Mouse (Mus musculus): ENCODE data around the gene Fxyd2.
A peak's percentile ranks its signal among the peaks of the same experiment; 100 is the strongest.

Fxyd2 gene

DNA sequence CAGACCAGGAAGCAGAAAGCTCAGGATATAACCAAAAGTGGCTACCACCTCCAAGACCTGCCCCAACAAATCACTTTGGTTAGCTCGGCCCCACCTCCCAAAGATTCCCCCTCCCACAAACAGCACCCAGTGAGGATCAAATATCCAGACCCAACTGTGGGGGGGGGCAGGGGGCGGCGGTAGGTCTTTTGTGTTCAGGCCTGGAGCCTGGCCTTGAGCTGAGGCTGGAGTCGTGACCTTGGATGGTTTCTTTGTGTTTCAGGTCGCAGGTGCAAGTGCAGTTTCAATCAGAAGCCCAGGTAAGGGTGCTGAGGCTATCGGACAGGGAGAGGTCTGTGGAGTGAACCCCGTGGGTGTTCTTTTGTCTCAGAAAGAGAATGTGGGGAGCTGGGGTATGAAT, 8.2 kb upstream of the Fxyd2 start:
- no peak for DNase-seq (ENCODE audit: extremely low spot score)

DNA sequence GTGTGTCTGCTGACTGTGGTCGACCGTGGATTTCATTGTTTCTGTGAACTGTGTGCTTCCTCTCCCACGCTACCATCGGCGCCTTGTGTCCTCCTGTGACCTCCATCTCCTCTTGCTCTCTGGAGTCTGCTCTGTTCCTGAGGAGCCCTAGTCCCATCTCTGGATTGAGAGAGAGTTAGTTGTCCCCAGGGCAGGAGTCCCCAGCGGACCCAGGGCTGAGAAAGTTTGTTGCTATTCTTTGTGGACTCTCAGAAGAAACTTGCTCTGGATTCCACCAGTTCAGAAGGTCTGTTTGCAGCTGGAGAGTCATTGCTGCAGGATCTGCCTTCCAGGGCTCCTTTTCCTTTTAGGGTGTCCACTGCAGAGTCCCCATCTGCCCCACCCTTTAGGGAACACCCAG, 4.3 kb upstream of the Fxyd2 start:
- no peak for DNase-seq (ENCODE audit: extremely low spot score)

DNA sequence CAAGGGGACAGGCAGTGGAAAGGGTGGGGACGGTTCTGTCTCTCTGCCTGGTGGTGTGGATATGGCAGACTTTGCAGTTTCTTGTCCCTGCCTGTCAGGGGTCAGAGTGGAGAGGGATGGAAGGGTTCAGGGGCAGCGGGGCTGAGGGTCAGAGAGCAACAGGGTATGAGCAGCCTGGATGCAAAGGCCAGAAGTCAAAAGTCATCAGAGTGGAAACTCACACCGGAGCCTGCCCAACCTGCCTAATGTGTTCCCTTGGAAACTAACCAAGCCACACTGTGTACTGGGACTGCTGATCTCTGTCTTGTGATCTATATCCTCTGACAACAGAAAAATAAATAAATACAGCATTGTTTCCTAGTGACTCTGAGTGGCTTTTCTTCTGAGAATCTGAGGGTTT, 3.7 kb upstream of the Fxyd2 start:
- no peak for DNase-seq (ENCODE audit: extremely low spot score)

- DNase-seq (ENCODE audit: extremely low spot score): no peak
These were observed 1.1 kb upstream of the Fxyd2 start for GRCm38 (mm10) chr9:45398336-45398735.

- DNase-seq (ENCODE audit: extremely low spot score): no peak
These were observed 2.4 kb downstream of the Fxyd2 start for GRCm38 (mm10) chr9:45401851-45402250.

DNA sequence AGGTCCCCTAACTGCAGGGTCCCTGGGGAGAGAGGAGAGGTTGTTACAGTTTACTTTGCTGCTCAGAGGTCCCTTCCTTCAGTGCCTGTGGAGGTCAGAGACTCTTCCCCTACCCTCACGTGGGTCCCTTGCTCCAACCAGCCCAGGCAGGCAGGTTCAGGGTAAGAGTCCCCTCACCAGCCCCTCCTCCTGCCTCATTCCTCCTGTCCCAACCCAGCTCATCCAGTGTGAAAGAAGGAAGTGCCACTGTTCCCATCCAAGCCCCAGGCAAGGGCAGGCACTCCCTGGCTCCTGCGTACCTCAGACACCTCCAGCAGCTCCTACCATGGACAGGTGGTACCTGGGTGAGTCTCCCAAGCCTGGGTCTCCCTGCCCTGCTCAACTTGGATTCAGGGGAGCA, 3.5 kb downstream of the Fxyd2 start:
- no peak for DNase-seq (ENCODE audit: extremely low spot score)

DNA sequence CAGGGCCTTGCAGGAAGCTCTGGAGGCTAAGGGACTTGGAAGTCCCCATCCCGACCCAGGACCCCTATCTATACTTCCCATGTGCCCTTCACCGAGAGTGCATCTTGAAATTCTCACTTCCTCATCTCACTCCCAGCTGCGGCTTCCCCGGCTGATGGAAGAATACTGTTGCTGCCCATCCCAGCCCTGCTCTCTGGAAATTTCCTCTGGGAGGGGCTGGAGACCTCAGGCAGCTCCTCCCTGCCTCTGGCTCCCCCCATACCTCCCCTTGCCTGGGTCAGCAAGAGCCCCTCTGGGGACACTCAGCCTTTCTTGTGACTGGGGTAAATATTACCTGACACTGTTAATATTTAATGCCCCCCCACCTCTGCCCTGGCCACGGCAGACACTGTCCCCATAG, 6.2 kb downstream of the Fxyd2 start:
- DNase-seq (ENCODE audit: extremely low spot score): no peak

DNA sequence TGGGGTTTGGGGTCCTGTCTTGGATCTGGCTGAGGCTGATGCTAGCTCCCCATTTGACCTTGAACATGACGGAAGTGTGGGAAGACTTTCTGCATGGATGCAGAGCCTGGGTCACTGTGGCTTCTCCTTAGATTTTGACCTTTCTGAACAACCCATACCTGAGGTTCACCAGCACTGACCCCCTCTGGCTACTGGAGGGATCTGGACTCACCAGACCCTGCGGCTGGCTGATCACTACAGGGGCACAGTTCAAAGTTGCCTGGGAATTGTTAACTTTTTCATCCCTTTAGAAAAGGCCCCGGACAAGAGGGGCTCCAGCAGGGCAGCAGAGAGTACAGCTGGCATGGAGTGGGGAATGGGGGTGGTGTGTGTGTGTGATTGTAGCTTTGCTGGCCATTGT, 7.3 kb downstream of the Fxyd2 start:
- no peak for DNase-seq (ENCODE audit: extremely low spot score)

GRCm38 (mm10) chr9:45407706-45408675, 8.5 kb downstream of the Fxyd2 start:
- peak; percentile 77 for DNase-seq (ENCODE audit: extremely low spot score)

GRCm38 (mm10) chr9:45410193-45410592, 10.7 kb downstream of the Fxyd2 start:
- no peak for DNase-seq (ENCODE audit: extremely low spot score)

DNA sequence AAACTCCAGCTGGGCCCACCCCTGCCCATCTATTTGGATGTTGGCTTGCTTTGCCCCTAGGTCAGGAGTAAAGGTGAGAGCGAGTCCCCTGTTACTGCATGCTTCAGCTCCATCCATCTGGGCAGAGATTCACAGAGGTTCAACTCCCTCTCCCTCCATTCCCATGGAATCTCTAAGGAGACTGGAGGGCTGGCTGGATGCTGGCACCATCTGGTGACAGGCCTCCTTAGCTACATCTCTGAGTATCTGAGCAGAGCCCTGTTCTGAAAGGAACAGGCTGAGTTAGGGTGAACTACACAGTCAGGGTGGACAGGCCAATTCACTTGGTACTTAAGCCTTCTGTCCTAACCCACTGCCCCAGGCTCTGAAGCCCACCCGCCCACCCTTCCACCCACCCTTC, 11.1 kb downstream of the Fxyd2 start:
- no peak for DNase-seq (ENCODE audit: extremely low spot score)

- no peak for DNase-seq (ENCODE audit: extremely low spot score)
These were observed 11.6 kb downstream of the Fxyd2 start for GRCm38 (mm10) chr9:45411111-45411510.

DNA sequence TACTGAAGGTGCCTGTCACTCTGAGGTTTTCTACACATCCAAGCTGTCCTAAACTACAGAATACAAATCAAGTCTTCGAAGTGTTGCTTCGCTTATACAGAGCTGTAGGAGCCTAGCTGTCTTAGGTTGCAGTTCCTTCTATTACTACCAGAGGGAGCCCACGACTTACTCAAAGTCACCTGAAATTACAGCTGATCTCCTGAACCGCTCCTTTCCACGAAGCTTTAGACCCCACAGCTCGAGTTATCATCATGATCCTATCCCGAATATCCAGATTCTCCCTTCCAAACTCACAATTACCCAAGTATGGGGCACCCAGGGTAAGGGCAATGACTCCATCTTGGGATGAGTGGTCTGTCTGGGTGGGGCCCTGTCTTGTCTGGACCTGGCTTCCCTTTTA, 12.3 kb downstream of the Fxyd2 start:
- peak; percentile 25 for DNase-seq (ENCODE audit: extremely low spot score)

GRCm38 (mm10) chr9:45412287-45412686, 12.8 kb downstream of the Fxyd2 start:
- peak; percentile 90 for DNase-seq (ENCODE audit: extremely low spot score)

GRCm38 (mm10) chr9:45412700-45413477, 13.4 kb downstream of the Fxyd2 start:
- no peak for DNase-seq (ENCODE audit: extremely low spot score)

- DNase-seq (ENCODE audit: extremely low spot score): peak; percentile 20
These were observed 14.1 kb downstream of the Fxyd2 start for GRCm38 (mm10) chr9:45413478-45414140.

DNA sequence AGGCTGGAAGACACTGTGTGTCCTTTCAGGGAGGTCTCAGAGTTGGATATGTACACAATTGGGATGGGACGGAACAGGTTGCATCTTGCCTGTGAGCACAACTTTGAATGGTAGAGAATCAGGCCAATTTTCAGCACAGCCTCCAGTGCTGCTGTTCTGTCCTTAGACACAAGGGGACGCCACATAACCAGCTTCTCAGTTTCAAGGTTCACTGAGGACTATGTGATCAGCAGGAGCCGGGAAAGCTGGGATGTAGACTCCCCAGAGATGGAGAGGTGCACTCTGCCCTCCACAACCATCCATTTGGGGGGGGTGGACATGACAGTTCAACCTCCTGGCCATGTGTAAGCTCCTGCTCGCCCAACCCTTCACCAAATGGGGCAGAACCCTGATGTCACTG, 16.4 kb downstream of the Fxyd2 start:
- DNase-seq (ENCODE audit: extremely low spot score): peak; percentile 31

GRCm38 (mm10) chr9:45417245-45417644, 17.8 kb downstream of the Fxyd2 start:
- peak; percentile 32 for DNase-seq (ENCODE audit: extremely low spot score)

- DNase-seq (ENCODE audit: extremely low spot score): no peak
These were observed 18.8 kb downstream of the Fxyd2 start for GRCm38 (mm10) chr9:45418252-45418651.

DNA sequence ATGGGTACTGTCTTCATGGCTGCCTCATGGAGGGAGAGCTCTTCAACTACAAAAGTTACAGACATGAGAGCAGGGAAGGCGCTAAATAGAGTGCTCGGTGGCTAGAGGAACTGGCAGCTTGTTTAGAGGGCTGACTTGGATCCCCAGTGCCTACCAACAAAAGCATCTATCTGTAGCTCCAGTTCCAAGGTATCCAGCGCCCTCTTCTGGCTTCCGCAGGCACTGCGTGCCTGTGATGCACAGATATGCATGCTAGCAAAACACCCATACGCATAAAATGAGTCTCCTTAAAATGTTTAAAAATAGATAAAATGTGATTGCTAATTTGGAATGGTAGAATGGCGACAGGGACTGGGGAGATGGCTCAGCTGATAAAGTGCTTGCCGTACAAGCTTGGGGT, 21.7 kb downstream of the Fxyd2 start:
- no peak for DNase-seq (ENCODE audit: extremely low spot score)

- DNase-seq (ENCODE audit: extremely low spot score): no peak
These were observed 23.4 kb downstream of the Fxyd2 start for GRCm38 (mm10) chr9:45422761-45423298.

GRCm38 (mm10) chr9:45426456-45426855, 27.0 kb downstream of the Fxyd2 start, which contains the start of gene Dscaml1:
Gene Dscaml1, plus strand, starts transcription at chr9:45426628.
- DNase-seq (ENCODE audit: extremely low spot score): no peak

All from embryo, embryonic 9.5 days (tissue).